Mouse (Mus musculus) limb, embryonic 10.5 days (tissue): ENCODE results near the gene Cldn1. TPM values are rescaled to one million over a fixed set of nuclear protein-coding genes. Genes with fewer than 3 reads are reported as not detected.
A peak's percentile ranks its signal among the peaks of the same experiment; 100 is the strongest.

ENCODE experiments used
- DNase-seq: peaks from one replicate; pipeline ENCODE4 v3.0.0-alpha.2; 2017; ENCODE audit warnings: low spot score
- H3K27ac ChIP-seq: fragments of 300-500 bp; sonication (generic); 2 replicates; pipeline ENCODE4 v1.5.1; 2016; ENCODE audit warnings: mild to moderate bottlenecking
- H3K27me3 ChIP-seq: fragments of 300-500 bp; sonication (generic); 2 replicates; pipeline ENCODE4 v1.6.1; 2016; ENCODE audit warnings: low read depth, mild to moderate bottlenecking; ENCODE audit not compliant: poor library complexity, severe bottlenecking
- H3K36me3 ChIP-seq: fragments of 300-500 bp; sonication (generic); 2 replicates; pipeline ENCODE4 v1.6.1; 2016; ENCODE audit warnings: mild to moderate bottlenecking, moderate library complexity
- H3K4me1 ChIP-seq: fragments of 300-500 bp; sonication (generic); 2 replicates; pipeline ENCODE4 v1.6.1; 2016
- H3K4me3 ChIP-seq: fragments of 300-500 bp; sonication (generic); 2 replicates; pipeline ENCODE4 v1.5.1; 2016; ENCODE audit warnings: mild to moderate bottlenecking, moderate library complexity
- H3K9me3 ChIP-seq: fragments of 300-500 bp; sonication (generic); replicated peaks from 2 replicates; pipeline ENCODE4 v1.6.1; 2016; ENCODE audit warnings: mild to moderate bottlenecking
- WGBS: fragments of 180-500 bp; shearing (Covaris S2); methylation state at CpG from one replicate; pipeline ENCODE4 v1.1.7; 2016; 5-methylcytosine and 5-hydroxymethylcytosine counted together
- polyA plus RNA-seq: library from polyadenylated mRNA; unstranded; fragments of >200 nt; fragmentation: Nextera tagmentation; extraction: Ambion mirVana; gene quantifications from 2 replicates; pipeline ENCODE4 v1.2.1, GENCODE M21; 2016

The Cldn1 gene
- polyA plus RNA-seq, result 2.8 and 3.5 TPM in 2 replicates

DNA sequence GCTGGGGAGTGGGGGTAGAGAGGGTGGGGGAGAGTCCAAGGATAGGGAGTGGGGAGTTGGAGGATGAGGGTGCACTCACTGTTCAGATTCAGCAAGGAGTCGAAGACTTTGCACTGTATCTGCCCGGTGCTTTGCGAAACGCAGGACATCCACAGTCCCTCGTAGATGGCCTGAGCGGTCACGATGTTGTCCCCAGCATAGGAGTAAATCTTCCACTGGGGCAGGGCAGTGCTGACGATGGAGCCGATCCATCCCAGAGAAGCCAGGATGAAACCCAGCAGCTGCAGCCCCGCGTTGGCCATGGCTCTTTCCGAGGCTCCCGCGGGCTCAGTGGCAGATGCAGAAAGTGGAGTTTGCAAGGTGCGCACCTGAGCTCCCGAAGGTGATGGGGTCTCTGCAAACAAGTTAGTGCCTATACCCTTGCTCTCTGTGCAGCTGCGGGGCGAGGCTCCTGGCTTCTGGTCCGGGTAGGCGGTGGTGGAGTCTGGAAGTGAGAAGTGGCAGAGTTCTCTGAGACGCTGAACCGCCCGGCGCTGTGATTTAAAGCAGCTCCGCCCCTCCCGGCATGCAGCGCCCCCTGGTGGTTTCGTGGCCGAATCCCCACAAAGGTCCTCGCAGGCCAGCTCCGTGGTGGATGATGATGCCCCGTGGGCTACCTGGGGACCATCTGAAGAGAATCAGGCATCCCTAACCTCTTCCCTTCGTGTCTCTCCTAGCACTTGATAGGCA lies at the start of gene Cldn1:
TSS of gene Cldn1 (minus strand) at position 517 of the 729 bp plus-strand sequence.
- H3K27ac ChIP-seq, result peak within 1 kb of the TSS; percentile 75
- H3K9me3 ChIP-seq, result no peaks in the 10 kb centered on the region
- peaks cover 14% of the 10 kb centered on the region; the same call in 1 of the 2 replicates for H3K27me3 ChIP-seq
- DNase-seq, result peak; percentile 98
- WGBS, result 3% methylated on average over 33 of the region's 33 CpGs
- peak within 1 kb of the TSS; percentile 57 for H3K4me3 ChIP-seq
- no peaks in the 10 kb centered on the region for H3K36me3 ChIP-seq
- H3K4me1 ChIP-seq, result peaks cover 13% of the 10 kb centered on the region

GRCm38 (mm10) chr16:26418616-26419015 lies 47.0 kb upstream of the Cldn1 start:
- H3K27me3 ChIP-seq, result no peaks in the 10 kb centered on the region
- H3K9me3 ChIP-seq, result no peaks in the 10 kb centered on the region
- H3K36me3 ChIP-seq, result no peaks in the 10 kb centered on the region
- H3K4me3 ChIP-seq, result no peak overlapping the region
- H3K27ac ChIP-seq, result no peak overlapping the region
- H3K4me1 ChIP-seq, result no peaks in the 10 kb centered on the region
- no peak for DNase-seq
- WGBS, result 95% methylated on average over 3 of the region's 3 CpGs

- 58% methylated on average over 1 of the region's 1 CpGs for WGBS
- DNase-seq, result no peak
- Histone ChIP-seq H3K4me3 (no peak overlapping the region), H3K27ac (no peak overlapping the region), H3K9me3 (no peaks in the 10 kb centered on the region), H3K27me3 (no peaks in the 10 kb centered on the region), H3K4me1 (no peaks in the 10 kb centered on the region), H3K36me3 (no peaks in the 10 kb centered on the region)
These were observed 32.4 kb upstream of the Cldn1 start for GRCm38 (mm10) chr16:26404070-26404469.

- Histone ChIP-seq H3K27ac (no peak overlapping the region), H3K27me3 (no peaks in the 10 kb centered on the region), H3K36me3 (no peaks in the 10 kb centered on the region), H3K4me1 (no peaks in the 10 kb centered on the region), H3K4me3 (no peak overlapping the region), H3K9me3 (no peaks in the 10 kb centered on the region)
- no peak for DNase-seq
- WGBS, result 80% methylated on average over 3 of the region's 3 CpGs
These were observed 29.3 kb upstream of the Cldn1 start for GRCm38 (mm10) chr16:26400971-26401370.

GRCm38 (mm10) chr16:26400549-26400948 lies 28.9 kb upstream of the Cldn1 start:
- no peaks in the 10 kb centered on the region for H3K36me3 ChIP-seq
- H3K4me1 ChIP-seq, result no peaks in the 10 kb centered on the region
- no peak overlapping the region for H3K4me3 ChIP-seq
- H3K27me3 ChIP-seq, result no peaks in the 10 kb centered on the region
- WGBS, result 82% methylated on average over 4 of the region's 4 CpGs
- no peaks in the 10 kb centered on the region for H3K9me3 ChIP-seq
- no peak for DNase-seq
- no peak overlapping the region for H3K27ac ChIP-seq

DNA sequence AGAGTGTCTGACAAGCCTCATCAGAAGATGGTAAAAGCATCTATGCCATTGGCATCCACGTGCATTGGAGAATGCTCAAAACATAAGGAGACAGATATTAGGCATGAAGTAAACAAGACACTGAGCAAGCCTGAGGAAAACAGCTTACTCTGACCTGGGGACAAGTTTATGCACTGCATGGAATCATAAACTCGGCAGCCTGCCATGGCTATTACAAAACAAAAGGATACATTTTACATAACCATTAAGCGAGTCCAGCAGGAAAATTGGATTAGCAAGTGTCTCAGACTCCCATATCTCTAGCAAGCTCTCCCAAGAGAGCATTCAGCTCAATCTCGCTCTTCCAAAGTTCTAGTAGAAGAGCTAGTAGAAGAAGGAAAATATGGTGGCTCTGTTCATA lies 19.3 kb upstream of the Cldn1 start:
- Histone ChIP-seq H3K27me3 (no peaks in the 10 kb centered on the region), H3K27ac (no peak overlapping the region), H3K4me3 (no peak overlapping the region), H3K36me3 (no peaks in the 10 kb centered on the region), H3K9me3 (no peaks in the 10 kb centered on the region), H3K4me1 (no peaks in the 10 kb centered on the region)
- no peak for DNase-seq
- 92% methylated on average over 4 of the region's 4 CpGs for WGBS

DNA sequence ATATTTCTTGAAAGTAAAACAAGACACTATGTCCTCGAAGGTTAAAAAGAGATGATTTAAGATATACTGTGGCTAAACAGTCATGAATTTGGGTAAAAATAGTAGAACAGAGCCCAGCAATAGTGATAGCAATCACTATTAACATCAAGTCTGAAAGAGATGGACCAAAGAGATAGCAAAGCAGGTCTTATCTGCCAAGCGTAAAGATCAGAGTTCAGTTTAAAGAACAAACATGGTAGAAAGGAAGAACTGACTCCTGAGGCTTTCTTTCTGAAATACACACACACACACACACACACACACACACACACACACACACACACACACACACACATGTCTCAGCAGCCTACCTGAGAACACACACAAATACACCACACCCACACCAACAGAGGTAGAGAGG lies 14.5 kb upstream of the Cldn1 start:
- H3K9me3 ChIP-seq, result no peaks in the 10 kb centered on the region
- H3K36me3 ChIP-seq, result no peaks in the 10 kb centered on the region
- H3K27ac ChIP-seq, result no peak overlapping the region
- no peak for DNase-seq
- no peak overlapping the region for H3K4me3 ChIP-seq
- no peaks in the 10 kb centered on the region for H3K4me1 ChIP-seq
- WGBS, result 94% methylated on average over 2 of the region's 2 CpGs
- no peaks in the 10 kb centered on the region for H3K27me3 ChIP-seq

DNA sequence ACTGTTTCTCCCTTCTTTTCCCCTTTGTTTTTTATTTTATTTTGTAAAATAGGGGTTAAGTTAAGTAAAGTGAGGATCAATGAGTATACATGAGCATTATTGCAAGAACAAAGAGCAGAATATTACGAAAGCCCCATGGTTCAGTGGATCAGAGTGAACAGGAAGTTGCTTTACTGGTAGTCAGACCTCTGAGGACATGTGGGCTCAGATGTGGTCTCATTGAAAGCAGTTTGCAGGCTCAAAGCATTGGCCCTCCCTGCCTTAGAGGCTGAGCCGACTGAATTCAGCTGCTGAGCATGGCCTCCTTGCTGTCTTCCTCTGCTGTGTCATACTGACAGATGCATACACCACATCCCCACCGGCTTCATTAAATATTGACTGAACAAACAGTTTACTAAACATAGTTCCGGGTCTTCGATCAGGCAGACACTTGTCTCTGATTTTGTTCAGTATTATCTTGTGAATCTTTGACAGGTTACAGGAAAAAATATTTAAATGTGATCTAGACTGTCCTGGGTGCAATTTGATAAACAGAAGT lies 12.5 kb upstream of the Cldn1 start:
- 86% methylated on average over 5 of the region's 5 CpGs for WGBS
- Histone ChIP-seq H3K27me3 (no peaks in the 10 kb centered on the region), H3K9me3 (no peaks in the 10 kb centered on the region), H3K4me3 (no peak overlapping the region), H3K36me3 (no peaks in the 10 kb centered on the region), H3K27ac (no peak overlapping the region), H3K4me1 (no peaks in the 10 kb centered on the region)
- no peak for DNase-seq

DNA sequence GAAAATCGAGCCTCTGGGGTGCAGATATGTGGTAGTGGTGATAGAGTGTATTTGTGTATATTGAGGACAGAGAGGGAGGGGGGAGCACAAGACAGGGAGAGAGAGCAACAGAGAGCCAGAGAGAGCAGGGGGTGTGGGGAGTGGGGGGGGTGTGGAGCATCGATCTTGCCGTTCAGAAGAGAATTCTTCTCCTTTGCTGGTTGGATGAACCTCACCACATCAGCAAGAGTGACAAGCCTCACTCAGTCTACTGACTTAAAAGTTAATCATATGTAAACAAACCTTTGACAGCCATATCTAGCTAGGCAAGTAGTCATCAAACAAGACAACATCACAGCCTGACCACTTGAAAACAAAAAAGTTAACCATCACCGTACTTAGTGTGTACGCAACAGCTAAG lies 5.5 kb upstream of the Cldn1 start:
- H3K27me3 ChIP-seq, result no peaks in the 10 kb centered on the region
- DNase-seq, result no peak
- no peaks in the 10 kb centered on the region for H3K9me3 ChIP-seq
- no peak overlapping the region for H3K4me3 ChIP-seq
- no peaks in the 10 kb centered on the region for H3K4me1 ChIP-seq
- no peaks in the 10 kb centered on the region for H3K36me3 ChIP-seq
- 89% methylated on average over 5 of the region's 5 CpGs for WGBS
- no peak overlapping the region for H3K27ac ChIP-seq

- Histone ChIP-seq H3K36me3 (no peaks in the 10 kb centered on the region), H3K27me3 (peaks cover 14% of the 10 kb centered on the region; the same call in 1 of the 2 replicates), H3K4me1 (peaks cover 13% of the 10 kb centered on the region), H3K4me3 (no peak overlapping the region), H3K27ac (no peak overlapping the region), H3K9me3 (no peaks in the 10 kb centered on the region)
- 97% methylated on average over 1 of the region's 1 CpGs for WGBS
- no peak for DNase-seq
These were observed 1.5 kb downstream of the Cldn1 start for GRCm38 (mm10) chr16:26370127-26370526.

DNA sequence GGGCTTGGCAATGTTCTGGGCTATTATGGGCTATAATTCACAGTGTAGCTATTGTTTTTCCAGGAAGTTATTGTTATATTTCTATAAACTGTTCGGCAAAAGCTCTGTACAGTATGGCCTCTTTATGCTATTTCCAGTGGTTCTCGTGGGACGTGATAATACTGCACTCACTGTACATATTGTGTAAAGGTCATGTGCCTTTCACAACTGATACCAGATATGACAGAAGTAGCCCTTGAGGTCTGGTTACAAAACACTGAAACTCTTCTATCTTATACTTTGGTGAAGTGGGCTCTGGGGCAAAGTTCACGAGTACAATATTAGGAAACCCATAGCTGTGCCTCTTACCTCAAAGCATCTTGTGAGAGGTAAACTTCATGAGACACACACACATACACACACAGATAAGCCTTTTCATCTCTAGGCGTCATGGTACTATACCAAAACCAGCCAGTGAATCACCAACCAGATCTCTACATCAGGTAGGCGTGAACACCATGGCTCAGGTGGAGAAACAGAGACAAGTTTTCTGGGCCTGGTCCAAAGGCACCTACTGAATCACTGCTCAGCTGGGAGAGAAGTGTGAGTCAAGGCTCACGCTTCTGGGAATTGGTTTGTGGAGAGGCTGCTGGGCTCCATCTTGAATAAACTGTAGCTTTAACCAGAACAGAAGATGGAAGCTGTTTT lies 2.5 kb downstream of the Cldn1 start:
- Histone ChIP-seq H3K27me3 (peaks cover 14% of the 10 kb centered on the region; the same call in 1 of the 2 replicates), H3K36me3 (no peaks in the 10 kb centered on the region), H3K27ac (no peak overlapping the region), H3K9me3 (no peaks in the 10 kb centered on the region), H3K4me3 (no peak overlapping the region), H3K4me1 (peaks cover 13% of the 10 kb centered on the region)
- 92% methylated on average over 7 of the region's 7 CpGs for WGBS
- no peak for DNase-seq

GRCm38 (mm10) chr16:26368121-26368520 lies 3.5 kb downstream of the Cldn1 start:
- Histone ChIP-seq H3K4me1 (peaks cover 13% of the 10 kb centered on the region), H3K9me3 (no peaks in the 10 kb centered on the region), H3K36me3 (no peaks in the 10 kb centered on the region), H3K27me3 (peaks cover 14% of the 10 kb centered on the region; the same call in 1 of the 2 replicates), H3K27ac (no peak overlapping the region), H3K4me3 (no peak overlapping the region)
- WGBS, result 78% methylated on average over 5 of the region's 5 CpGs
- DNase-seq, result no peak

- H3K4me3 ChIP-seq, result no peak overlapping the region
- no peak for DNase-seq
- H3K27ac ChIP-seq, result no peak overlapping the region
- WGBS, result 37% methylated on average over 3 of the region's 3 CpGs
- peaks cover 23% of the 10 kb centered on the region for H3K4me1 ChIP-seq
- H3K9me3 ChIP-seq, result no peaks in the 10 kb centered on the region
- no peaks in the 10 kb centered on the region for H3K36me3 ChIP-seq
- no peaks in the 10 kb centered on the region for H3K27me3 ChIP-seq
These were observed 10.9 kb downstream of the Cldn1 start for GRCm38 (mm10) chr16:26360694-26361093.
